Mouse (Mus musculus) midbrain, embryonic 14.5 days (tissue): ENCODE data around the gene Hist1h4f. TPM values are rescaled to one million over a fixed set of nuclear protein-coding genes. Genes with fewer than 3 reads are reported as not detected.
"Not testable (repeated sequence)": the region's sequence is repeated elsewhere in the genome, so short reads cannot be mapped to it uniquely, and the experiment has no call there.

Experiments
- ATAC-seq: fragments of 200-750 bp; cut with Nextera tagmentation; 2 replicates; pipeline ENCODE4 v1.8.0; 2017; ENCODE audit warnings: moderate number of reproducible peaks, moderate library complexity; ENCODE audit not compliant: low FRiP score, low TSS enrichment
- DNase-seq: peaks from one replicate; pipeline ENCODE4 v3.0.0-alpha.2; 2015
- H3K27ac ChIP-seq: fragments of 300-500 bp; sonication (generic); replicated peaks from 2 replicates; pipeline ENCODE4 v1.5.1; 2014; ENCODE audit warnings: mild to moderate bottlenecking, low read depth, low read length, moderate library complexity
- H3K27me3 ChIP-seq: fragments of 300-500 bp; sonication (generic); 2 replicates; pipeline ENCODE4 v1.6.1; 2014; ENCODE audit warnings: low read length, control low read depth, mixed read lengths; ENCODE audit not compliant: control insufficient read depth, insufficient read depth
- H3K36me3 ChIP-seq: fragments of 300-500 bp; sonication (generic); 2 replicates; pipeline ENCODE4 v1.6.1; 2014; ENCODE audit warnings: low read length, control low read depth; ENCODE audit not compliant: control insufficient read depth, insufficient read depth
- H3K4me1 ChIP-seq: fragments of 300-500 bp; sonication (generic); 2 replicates; pipeline ENCODE4 v1.6.1; 2014; ENCODE audit warnings: mild to moderate bottlenecking, antibody characterized with exemption, low read length, control low read depth; ENCODE audit not compliant: control insufficient read depth, insufficient read depth
- H3K4me2 ChIP-seq: fragments of 300-500 bp; sonication (generic); 2 replicates; pipeline ENCODE4 v1.6.1; 2014; ENCODE audit warnings: mild to moderate bottlenecking, low read length, moderate library complexity
- H3K4me3 ChIP-seq: fragments of 300-500 bp; sonication (generic); replicated peaks from 2 replicates; pipeline ENCODE4 v1.5.1; 2014; ENCODE audit warnings: low read depth, low read length
- H3K9ac ChIP-seq: fragments of 300-500 bp; sonication (generic); replicated peaks from 2 replicates; pipeline ENCODE4 v1.6.1; 2014; ENCODE audit warnings: mild to moderate bottlenecking, low read length, moderate library complexity
- H3K9me3 ChIP-seq: fragments of 300-500 bp; sonication (generic); 2 replicates; pipeline ENCODE4 v1.6.1; 2016; ENCODE audit warnings: low read length, control low read depth, mixed read lengths; ENCODE audit not compliant: control insufficient read depth
- WGBS: fragments of 180-500 bp; shearing (Covaris S2); extraction: QIAGEN DNeasy Blood & Tissue Kit; methylation state at CpG from one replicate; pipeline ENCODE4 v1.1.7; 2014; 5-methylcytosine and 5-hydroxymethylcytosine counted together
- polyA plus RNA-seq: library from polyadenylated mRNA; unstranded; fragments of >200 nt; fragmentation: Nextera tagmentation; extraction: Ambion mirVana; gene quantifications from 2 replicates; pipeline ENCODE4 v1.2.1, GENCODE M21; 2014

The Hist1h4f gene
- polyA plus RNA-seq = not detected in 2 replicates

DNA sequence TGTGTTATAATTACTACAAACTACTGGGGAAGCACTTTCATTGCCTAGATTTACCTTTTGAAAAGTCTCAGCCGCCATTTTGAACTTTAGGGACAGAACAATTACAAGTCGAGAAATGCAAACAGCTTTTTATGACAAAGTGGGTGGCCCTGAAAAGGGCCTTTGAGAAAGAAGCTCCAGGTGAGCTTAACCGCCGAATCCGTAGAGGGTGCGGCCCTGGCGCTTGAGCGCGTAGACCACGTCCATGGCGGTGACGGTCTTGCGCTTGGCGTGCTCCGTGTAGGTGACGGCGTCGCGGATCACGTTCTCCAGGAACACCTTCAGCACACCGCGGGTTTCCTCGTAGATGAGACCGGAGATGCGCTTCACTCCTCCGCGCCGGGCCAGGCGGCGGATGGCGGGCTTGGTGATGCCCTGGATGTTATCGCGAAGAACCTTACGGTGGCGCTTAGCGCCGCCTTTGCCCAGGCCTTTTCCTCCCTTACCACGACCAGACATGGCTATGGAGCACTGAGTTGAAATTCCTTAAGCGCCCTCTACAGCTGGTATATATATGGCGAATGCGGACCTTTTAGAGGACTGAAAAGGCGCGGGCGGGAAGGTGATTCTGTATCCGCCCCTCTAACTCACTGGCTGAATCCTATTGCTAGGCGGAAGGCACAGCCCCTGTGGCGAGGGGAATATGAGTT is at the start of gene Hist1h4f:
TSS of gene Hist1h4f (minus strand) at position 503 of the 689 bp plus-strand sequence.
- DNase-seq = peak; percentile 95

GRCm38 (mm10) chr13:23597957-23598356 is 46.5 kb upstream of the Hist1h4f start:
- DNase-seq (peak; percentile 88), ATAC-seq (no peak)
- H3K4me1 ChIP-seq = no peaks in the 10 kb centered on the region
- H3K9ac ChIP-seq = no peak overlapping the region
- H3K4me3 ChIP-seq = no peak overlapping the region
- 10% methylated on average over 9 of the region's 9 CpGs for WGBS
- H3K27me3 ChIP-seq = no peaks in the 10 kb centered on the region
- no peak overlapping the region for H3K27ac ChIP-seq
- H3K36me3 ChIP-seq = no peaks in the 10 kb centered on the region
- no peak overlapping the region for H3K4me2 ChIP-seq
- H3K9me3 ChIP-seq = no peaks in the 10 kb centered on the region

More for the DNA sequence above, at the start of gene Hist1h4f:
- Histone ChIP-seq H3K9ac (peak within 1 kb of the TSS; percentile 51), H3K27ac (peak within 1 kb of the TSS; percentile 83), H3K4me3 (peak within 1 kb of the TSS; percentile 36), H3K4me2 (peak within 1 kb of the TSS; percentile 59), H3K4me1 (peaks cover 18% of the 10 kb centered on the region)
- peak; percentile 89 for ATAC-seq
- not testable (repeated sequence) for H3K36me3 ChIP-seq, H3K27me3 ChIP-seq, H3K9me3 ChIP-seq
- under 1% methylated on average over 47 of the region's 47 CpGs for WGBS

DNA sequence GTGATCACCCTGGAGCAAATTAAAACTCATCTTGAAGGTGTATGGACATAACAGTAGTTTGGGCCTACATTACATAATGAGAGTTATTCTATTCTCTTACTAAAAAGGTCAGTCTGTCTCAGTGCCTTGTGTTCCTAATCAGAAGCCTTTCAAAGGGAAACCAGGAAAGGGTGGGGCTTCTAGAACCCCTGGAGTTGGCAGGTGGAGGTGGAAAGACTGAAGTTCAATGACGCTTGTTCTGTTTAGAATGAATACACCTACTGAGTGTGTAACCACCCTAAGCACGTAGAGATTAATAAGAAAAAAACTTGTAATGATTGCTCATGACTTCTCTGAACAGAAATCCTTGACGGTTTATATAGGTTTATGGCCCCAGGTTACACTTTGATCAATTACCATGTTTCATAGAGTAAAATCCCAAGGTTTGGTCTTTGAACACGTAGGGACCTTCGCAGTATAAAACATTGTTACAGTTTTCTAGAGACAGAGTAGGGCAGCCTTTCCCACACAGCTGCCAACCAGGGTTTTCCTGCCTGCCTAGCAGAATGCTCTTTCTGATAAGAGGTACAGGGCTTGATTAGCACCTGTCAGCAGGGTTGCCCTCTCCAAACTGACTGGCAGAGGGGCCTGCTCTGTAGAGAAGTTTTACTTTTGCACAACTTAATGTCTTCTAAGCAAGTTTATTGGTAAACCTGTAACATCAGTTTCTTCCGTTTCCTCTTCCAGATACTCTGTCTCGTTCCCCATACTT is 44.3 kb upstream of the Hist1h4f start:
- no peak overlapping the region for H3K9ac ChIP-seq
- no peaks in the 10 kb centered on the region for H3K36me3 ChIP-seq
- no peaks in the 10 kb centered on the region for H3K4me1 ChIP-seq
- no peak overlapping the region for H3K4me2 ChIP-seq
- no peak for ATAC-seq
- H3K27me3 ChIP-seq = no peaks in the 10 kb centered on the region
- H3K9me3 ChIP-seq = no peaks in the 10 kb centered on the region
- H3K4me3 ChIP-seq = no peak overlapping the region
- no peak for DNase-seq
- 85% methylated on average over 7 of the region's 7 CpGs for WGBS
- H3K27ac ChIP-seq = no peak overlapping the region

- Histone ChIP-seq H3K9me3 (no peaks in the 10 kb centered on the region), H3K36me3 (no peaks in the 10 kb centered on the region), H3K4me2 (no peak overlapping the region), H3K27me3 (no peaks in the 10 kb centered on the region), H3K27ac (no peak overlapping the region), H3K4me1 (no peaks in the 10 kb centered on the region), H3K4me3 (no peak overlapping the region), H3K9ac (no peak overlapping the region)
- WGBS = 88% methylated on average over 2 of the region's 2 CpGs
- DNase-seq (no peak), ATAC-seq (no peak)
These were observed 43.7 kb upstream of the Hist1h4f start for GRCm38 (mm10) chr13:23595185-23595584.

DNA sequence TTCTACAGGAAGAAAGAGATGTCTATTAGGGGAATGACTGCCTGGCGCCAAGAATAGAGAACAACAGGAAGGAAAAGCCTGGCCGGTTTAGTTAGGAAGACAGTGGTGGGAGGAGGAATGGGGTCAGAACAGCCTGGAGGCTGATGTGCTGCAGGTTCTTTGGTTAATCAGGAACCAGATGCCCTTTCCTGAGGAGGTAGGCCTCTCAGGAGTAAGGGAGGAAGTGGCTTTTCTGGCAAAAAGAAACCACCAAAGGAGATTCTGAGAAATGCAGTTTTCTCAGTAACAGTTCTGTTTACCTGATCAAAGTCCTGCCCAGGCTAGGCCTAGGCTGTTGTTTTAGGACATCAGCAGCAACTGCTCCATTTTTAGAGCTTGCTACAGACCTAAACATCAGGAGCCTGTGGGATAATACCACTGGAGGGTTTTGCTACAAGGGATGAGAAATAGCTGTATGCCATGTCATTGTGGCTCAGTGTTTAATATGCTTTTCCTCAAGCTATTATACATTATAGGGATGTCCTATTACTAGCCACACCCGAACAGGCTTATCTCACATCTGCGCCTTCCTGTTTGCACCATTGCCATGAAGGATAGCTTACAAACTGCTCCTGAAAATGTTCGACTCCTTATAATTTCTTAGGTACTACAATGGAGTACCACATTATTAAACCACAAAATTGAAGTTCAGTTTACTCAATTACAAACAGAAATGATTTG is 41.8 kb upstream of the Hist1h4f start:
- H3K4me2 ChIP-seq = no peak overlapping the region
- WGBS = 86% methylated on average over 5 of the region's 5 CpGs
- H3K4me3 ChIP-seq = no peak overlapping the region
- H3K36me3 ChIP-seq = no peaks in the 10 kb centered on the region
- no peak for ATAC-seq
- H3K4me1 ChIP-seq = no peaks in the 10 kb centered on the region
- H3K9ac ChIP-seq = no peak overlapping the region
- DNase-seq = no peak
- no peak overlapping the region for H3K27ac ChIP-seq
- no peaks in the 10 kb centered on the region for H3K27me3 ChIP-seq
- H3K9me3 ChIP-seq = no peaks in the 10 kb centered on the region

- Histone ChIP-seq H3K4me3 (no peak overlapping the region), H3K4me1 (no peaks in the 10 kb centered on the region), H3K4me2 (no peak overlapping the region), H3K27me3 (no peaks in the 10 kb centered on the region), H3K9ac (no peak overlapping the region), H3K9me3 (no peaks in the 10 kb centered on the region), H3K36me3 (no peaks in the 10 kb centered on the region), H3K27ac (no peak overlapping the region)
- DNase-seq (no peak), ATAC-seq (no peak)
- 89% methylated on average over 7 of the region's 7 CpGs for WGBS
These were observed 41.2 kb upstream of the Hist1h4f start for GRCm38 (mm10) chr13:23592614-23593013.

DNA sequence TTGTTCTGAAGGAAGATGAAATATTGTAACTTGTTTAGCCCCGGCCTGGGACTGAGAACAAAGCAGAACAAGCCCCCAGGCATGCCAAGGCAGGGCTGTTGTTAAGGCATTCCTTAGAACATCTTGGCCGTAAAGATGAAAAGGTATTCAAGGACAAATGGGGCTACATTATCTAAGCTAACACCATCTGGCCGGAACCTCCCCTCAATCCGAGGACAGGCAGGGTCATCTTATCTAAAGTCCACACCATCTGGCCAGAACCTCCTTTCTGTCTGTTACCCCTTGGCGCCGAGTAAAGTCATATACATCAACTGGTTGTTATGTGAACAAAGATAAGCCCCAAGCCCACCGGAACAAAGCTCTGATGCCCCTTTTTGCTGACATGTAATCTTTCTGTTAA is 40.4 kb upstream of the Hist1h4f start:
- not testable (repeated sequence) for H3K36me3 ChIP-seq, H3K27ac ChIP-seq, H3K9ac ChIP-seq, DNase-seq, H3K4me3 ChIP-seq, H3K4me2 ChIP-seq, H3K27me3 ChIP-seq, ATAC-seq, H3K4me1 ChIP-seq, H3K9me3 ChIP-seq
- WGBS = 97% methylated on average over 7 of the region's 7 CpGs

GRCm38 (mm10) chr13:23591206-23591605 is 39.8 kb upstream of the Hist1h4f start:
- Histone ChIP-seq H3K27me3 (no peaks in the 10 kb centered on the region), H3K4me2 (no peak overlapping the region), H3K27ac (no peak overlapping the region), H3K4me3 (no peak overlapping the region), H3K9me3 (no peaks in the 10 kb centered on the region), H3K9ac (no peak overlapping the region), H3K4me1 (no peaks in the 10 kb centered on the region; the same call in 1 of the 2 replicates), H3K36me3 (no peaks in the 10 kb centered on the region)
- 93% methylated on average over 7 of the region's 7 CpGs for WGBS
- DNase-seq (no peak), ATAC-seq (no peak)
